Mouse (Mus musculus): ENCODE data around the gene Vdac1. TPM values are rescaled to one million over a fixed set of nuclear protein-coding genes. Genes with fewer than 3 reads are reported as not detected.
A peak's percentile ranks its signal among the peaks of the same experiment; 100 is the strongest.

Vdac1 gene
- polyA plus RNA-seq (2014; fragmentation: Nextera tagmentation; extraction: Ambion mirVana) = 219 TPM in 2 replicates

- H3K27me3 ChIP-seq (ENCODE audit: insufficient read depth, low read length) = no peaks in the 10 kb centered on the region
- peak within 1 kb of the TSS; percentile 94 for H3K4me3 ChIP-seq (ENCODE audit: low read depth, low read length)
- under 1% methylated on average over 81 of the region's 84 CpGs for WGBS
- ATAC-seq (ENCODE audit: insufficient read depth) = peak; percentile 92
- H3K9me3 ChIP-seq (ENCODE audit: low read depth, low read length) = no peaks in the 10 kb centered on the region
- no peak for TF ChIP-seq CTCF (IDR thresholded peaks at IDR 0.05; ENCODE audit: low read depth)
- peak; percentile 95 for DNase-seq
- H3K9ac ChIP-seq = peak within 1 kb of the TSS; percentile 98
- H3K4me2 ChIP-seq = peak within 1 kb of the TSS; percentile 84
- peak within 1 kb of the TSS; percentile 96 for H3K27ac ChIP-seq (ENCODE audit: low read depth)
- no peaks in the 10 kb centered on the region for H3K36me3 ChIP-seq (ENCODE audit: insufficient read depth)
- H3K4me1 ChIP-seq (ENCODE audit: insufficient read depth) = peaks cover 19% of the 10 kb centered on the region
Measured at GRCm38 (mm10) chr11:52360471-52361277, at the start of gene Vdac1. TSS of gene Vdac1 (plus strand) at chr11:52360860.

- Histone ChIP-seq H3K27ac (ENCODE audit: low read depth) (no peak overlapping the region), H3K4me2 (peak overlapping the region; percentile 44), H3K4me3 (ENCODE audit: low read depth, low read length) (no peak overlapping the region), H3K9ac (no peak overlapping the region), H3K4me1 (ENCODE audit: insufficient read depth) (peaks cover 6% of the 10 kb centered on the region; the same call in 1 of the 2 replicates), H3K27me3 (ENCODE audit: insufficient read depth, low read length) (no peaks in the 10 kb centered on the region), H3K9me3 (ENCODE audit: low read depth, low read length) (no peaks in the 10 kb centered on the region), H3K36me3 (ENCODE audit: insufficient read depth) (no peaks in the 10 kb centered on the region)
- DNase-seq = peak; percentile 56
- 9% methylated on average over 26 of the region's 26 CpGs for WGBS
- peak; percentile 59 for TF ChIP-seq CTCF (IDR thresholded peaks at IDR 0.05; ENCODE audit: low read depth)
- no peak for ATAC-seq (ENCODE audit: insufficient read depth)
Measured at GRCm38 (mm10) chr11:52314102-52314793, 46.4 kb upstream of the Vdac1 start.

GRCm38 (mm10) chr11:52318445-52318844 lies 42.2 kb upstream of the Vdac1 start:
- no peaks in the 10 kb centered on the region for H3K9me3 ChIP-seq (ENCODE audit: low read depth, low read length)
- no peak overlapping the region for H3K9ac ChIP-seq
- peak overlapping the region; percentile 14; the same call in 1 of the 2 replicates for H3K4me2 ChIP-seq
- H3K4me1 ChIP-seq (ENCODE audit: insufficient read depth) = peaks cover 6% of the 10 kb centered on the region; the same call in 1 of the 2 replicates
- ATAC-seq (ENCODE audit: insufficient read depth) (peak; percentile 38; the same call in 1 of the 2 replicates), DNase-seq (peak; percentile 61)
- H3K27ac ChIP-seq (ENCODE audit: low read depth) = no peak overlapping the region
- no peak overlapping the region for H3K4me3 ChIP-seq (ENCODE audit: low read depth, low read length)
- no peak for TF ChIP-seq CTCF (IDR thresholded peaks at IDR 0.05; ENCODE audit: low read depth)
- no peaks in the 10 kb centered on the region for H3K27me3 ChIP-seq (ENCODE audit: insufficient read depth, low read length)
- H3K36me3 ChIP-seq (ENCODE audit: insufficient read depth) = no peaks in the 10 kb centered on the region
- WGBS = 34% methylated on average over 13 of the region's 13 CpGs

- no peak overlapping the region for H3K9ac ChIP-seq
- DNase-seq = no peak
- H3K4me3 ChIP-seq (ENCODE audit: low read depth, low read length) = no peak overlapping the region
- peaks cover 6% of the 10 kb centered on the region; the same call in 1 of the 2 replicates for H3K4me1 ChIP-seq (ENCODE audit: insufficient read depth)
- H3K27me3 ChIP-seq (ENCODE audit: insufficient read depth, low read length) = no peaks in the 10 kb centered on the region
- ATAC-seq (ENCODE audit: insufficient read depth) = no peak
- no peaks in the 10 kb centered on the region for H3K9me3 ChIP-seq (ENCODE audit: low read depth, low read length)
- H3K36me3 ChIP-seq (ENCODE audit: insufficient read depth) = no peaks in the 10 kb centered on the region
- no peak for TF ChIP-seq CTCF (IDR thresholded peaks at IDR 0.05; ENCODE audit: low read depth)
- no peak overlapping the region for H3K27ac ChIP-seq (ENCODE audit: low read depth)
- WGBS = 66% methylated on average over 4 of the region's 4 CpGs
- no peak overlapping the region for H3K4me2 ChIP-seq
Measured at GRCm38 (mm10) chr11:52319664-52320063, 41.0 kb upstream of the Vdac1 start.

GRCm38 (mm10) chr11:52320529-52320928 lies 40.1 kb upstream of the Vdac1 start:
- H3K4me2 ChIP-seq = no peak overlapping the region
- no peak overlapping the region for H3K9ac ChIP-seq
- no peaks in the 10 kb centered on the region for H3K36me3 ChIP-seq (ENCODE audit: insufficient read depth)
- no peak overlapping the region for H3K4me3 ChIP-seq (ENCODE audit: low read depth, low read length)
- no peak for ATAC-seq (ENCODE audit: insufficient read depth)
- TF ChIP-seq CTCF (IDR thresholded peaks at IDR 0.05; ENCODE audit: low read depth) = no peak
- H3K27ac ChIP-seq (ENCODE audit: low read depth) = no peak overlapping the region
- no peaks in the 10 kb centered on the region for H3K27me3 ChIP-seq (ENCODE audit: insufficient read depth, low read length)
- DNase-seq = no peak
- WGBS = 87% methylated on average over 4 of the region's 4 CpGs
- H3K9me3 ChIP-seq (ENCODE audit: low read depth, low read length) = no peaks in the 10 kb centered on the region
- H3K4me1 ChIP-seq (ENCODE audit: insufficient read depth) = peaks cover 6% of the 10 kb centered on the region; the same call in 1 of the 2 replicates

- DNase-seq (no peak), ATAC-seq (ENCODE audit: insufficient read depth) (no peak)
- Histone ChIP-seq H3K4me3 (ENCODE audit: low read depth, low read length) (no peak overlapping the region), H3K27me3 (ENCODE audit: insufficient read depth, low read length) (no peaks in the 10 kb centered on the region), H3K9ac (no peak overlapping the region), H3K9me3 (ENCODE audit: low read depth, low read length) (no peaks in the 10 kb centered on the region), H3K4me2 (no peak overlapping the region), H3K4me1 (ENCODE audit: insufficient read depth) (peaks cover 6% of the 10 kb centered on the region; the same call in 1 of the 2 replicates), H3K36me3 (ENCODE audit: insufficient read depth) (no peaks in the 10 kb centered on the region), H3K27ac (ENCODE audit: low read depth) (no peak overlapping the region)
- WGBS = 39% methylated on average over 3 of the region's 3 CpGs
- TF ChIP-seq CTCF (IDR thresholded peaks at IDR 0.05; ENCODE audit: low read depth) = no peak
Measured at GRCm38 (mm10) chr11:52321540-52321939, 39.1 kb upstream of the Vdac1 start.

All from lung, embryonic 14.5 days (tissue).